Mouse (Mus musculus) hindbrain, embryonic 10.5 days (tissue): ENCODE measurements around the gene Rpl9-ps6. TPM values are rescaled to one million over a fixed set of nuclear protein-coding genes. Genes with fewer than 3 reads are reported as not detected.

Source experiments
- DNase-seq: peaks from one replicate; pipeline ENCODE4 v3.0.0-alpha.2; 2017; ENCODE audit warnings: low spot score
- H3K27ac ChIP-seq: fragments of 300-500 bp; sonication (generic); 2 replicates; pipeline ENCODE4 v1.5.1; 2016; ENCODE audit warnings: mild to moderate bottlenecking, moderate library complexity
- H3K27me3 ChIP-seq: fragments of 300-500 bp; sonication (generic); 2 replicates; pipeline ENCODE4 v1.6.1; 2016; ENCODE audit warnings: mild to moderate bottlenecking; ENCODE audit not compliant: poor library complexity, insufficient read depth, severe bottlenecking
- H3K36me3 ChIP-seq: fragments of 300-500 bp; sonication (generic); 2 replicates; pipeline ENCODE4 v1.6.1; 2016; ENCODE audit warnings: mild to moderate bottlenecking, moderate library complexity
- H3K4me1 ChIP-seq: fragments of 300-500 bp; sonication (generic); replicated peaks from 2 replicates; pipeline ENCODE4 v1.6.1; 2016; ENCODE audit warnings: mild to moderate bottlenecking
- H3K4me3 ChIP-seq: fragments of 300-500 bp; sonication (generic); 2 replicates; pipeline ENCODE4 v1.5.1; 2016; ENCODE audit warnings: mild to moderate bottlenecking, moderate library complexity
- H3K9me3 ChIP-seq: fragments of 300-500 bp; sonication (generic); 2 replicates; pipeline ENCODE4 v1.6.1; 2016; ENCODE audit warnings: mild to moderate bottlenecking, moderate library complexity
- WGBS: fragments of 180-500 bp; shearing (Covaris S2); methylation state at CpG from one replicate; pipeline ENCODE4 v1.1.7; 2016; 5-methylcytosine and 5-hydroxymethylcytosine counted together
- polyA plus RNA-seq: library from polyadenylated mRNA; unstranded; fragments of >200 nt; fragmentation: Nextera tagmentation; extraction: Ambion mirVana; gene quantifications from 2 replicates; pipeline ENCODE4 v1.2.1, GENCODE M21; 2016

Rpl9-ps6 gene
- 54.2 and 59.2 TPM in 2 replicates for polyA plus RNA-seq

DNA sequence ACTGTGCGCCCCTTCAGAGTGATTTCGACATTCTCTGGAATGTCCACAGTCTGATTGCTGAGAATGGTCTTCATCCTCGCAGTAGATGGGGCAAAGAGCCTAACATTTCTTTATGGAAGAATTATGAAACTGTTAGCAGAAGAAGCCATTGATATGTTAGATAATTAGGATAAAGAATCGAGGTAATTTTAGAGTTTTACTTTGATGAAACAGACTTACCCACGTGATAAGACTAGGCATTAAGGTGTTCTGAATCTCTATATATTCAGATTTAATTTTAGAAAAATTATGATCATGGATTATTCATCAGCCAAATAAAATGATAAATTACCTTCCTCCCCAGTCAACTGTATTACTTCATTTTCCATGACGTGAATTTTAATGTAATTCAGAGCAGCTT, at the start of gene Rpl9-ps6:
Gene Rpl9-ps6, minus strand, starts transcription at position 101 of the 400 bp plus-strand sequence.
- 87% methylated on average over 6 of the region's 6 CpGs for WGBS
- H3K27me3 ChIP-seq: no peaks in the 10 kb centered on the region

DNA sequence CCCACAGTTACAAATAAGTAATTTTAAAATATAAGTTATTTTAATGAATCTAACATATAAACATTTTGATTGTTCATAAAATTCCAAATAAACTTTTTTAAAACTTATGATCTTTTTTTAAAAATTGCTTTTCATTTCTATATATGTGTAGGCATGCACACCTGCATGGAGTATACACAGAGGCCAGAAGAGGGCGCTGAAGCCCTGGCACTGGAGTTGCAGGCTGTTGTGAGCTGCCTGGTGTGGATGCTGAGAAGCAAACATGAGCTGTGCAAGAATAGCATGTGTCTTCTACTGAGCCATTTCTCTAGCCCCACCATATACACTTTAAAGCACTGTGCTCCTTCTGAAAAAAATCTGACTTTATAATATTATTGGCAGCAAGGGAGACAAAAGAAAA, 46.1 kb upstream of the Rpl9-ps6 start:
- 44% methylated on average over 1 of the region's 1 CpGs for WGBS
- no peak for DNase-seq
- Histone ChIP-seq H3K9me3 (no peaks in the 10 kb centered on the region), H3K27me3 (no peaks in the 10 kb centered on the region), H3K4me3 (no peak overlapping the region), H3K27ac (no peak overlapping the region), H3K36me3 (peaks cover 94% of the 10 kb centered on the region), H3K4me1 (no peaks in the 10 kb centered on the region)

More for the DNA sequence above, at the start of gene Rpl9-ps6:
- Histone ChIP-seq H3K4me3 (no peak within 1 kb of the TSS), H3K9me3 (no peaks in the 10 kb centered on the region), H3K36me3 (no peaks in the 10 kb centered on the region), H3K27ac (no peak within 1 kb of the TSS), H3K4me1 (no peaks in the 10 kb centered on the region)
- DNase-seq: no peak

DNA sequence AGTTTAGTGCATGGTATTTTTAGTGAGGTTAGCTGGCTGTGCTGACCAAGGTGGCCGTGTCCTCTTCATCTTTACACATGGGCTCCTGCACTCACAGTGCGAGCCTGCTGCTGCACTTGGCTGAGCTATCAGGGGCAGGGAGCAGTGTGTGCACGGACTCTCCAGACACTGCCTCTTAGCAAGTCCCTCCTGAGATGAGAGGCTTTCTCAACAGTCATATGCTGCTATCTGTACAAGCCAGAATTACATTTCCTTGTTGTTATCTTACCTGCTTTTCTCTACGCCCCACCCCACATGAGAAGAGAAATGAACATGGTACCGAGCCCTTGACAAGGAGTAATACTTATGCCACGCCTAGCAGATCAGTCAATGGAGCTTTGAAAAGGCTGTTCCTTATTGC, 44.6 kb upstream of the Rpl9-ps6 start:
- H3K27me3 ChIP-seq: no peaks in the 10 kb centered on the region
- WGBS: 94% methylated on average over 6 of the region's 6 CpGs
- no peaks in the 10 kb centered on the region for H3K9me3 ChIP-seq
- no peak overlapping the region for H3K27ac ChIP-seq
- no peak overlapping the region for H3K4me3 ChIP-seq
- H3K4me1 ChIP-seq: no peaks in the 10 kb centered on the region
- peaks cover 89% of the 10 kb centered on the region for H3K36me3 ChIP-seq
- DNase-seq: no peak

DNA sequence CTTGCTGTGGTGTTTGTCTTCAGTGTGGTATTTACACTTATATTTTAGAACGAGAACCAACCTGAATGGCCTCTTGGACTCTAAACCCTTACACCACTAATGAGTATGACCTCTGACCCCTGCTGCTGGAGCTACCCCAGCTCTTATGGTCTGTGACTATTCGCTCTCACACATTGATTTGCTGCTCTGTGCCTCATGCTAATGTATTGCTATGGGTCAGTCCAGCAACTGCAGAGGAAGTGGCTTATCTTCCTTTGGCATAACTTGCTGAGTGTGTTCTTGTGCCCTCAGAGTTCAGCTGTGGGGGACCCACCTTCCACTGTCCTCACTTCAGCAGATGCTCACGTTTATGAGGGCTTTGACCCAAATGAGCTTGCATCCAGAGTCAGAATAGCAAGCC, 43.9 kb upstream of the Rpl9-ps6 start:
- WGBS: 86% methylated on average over 3 of the region's 3 CpGs
- peaks cover 89% of the 10 kb centered on the region for H3K36me3 ChIP-seq

DNA sequence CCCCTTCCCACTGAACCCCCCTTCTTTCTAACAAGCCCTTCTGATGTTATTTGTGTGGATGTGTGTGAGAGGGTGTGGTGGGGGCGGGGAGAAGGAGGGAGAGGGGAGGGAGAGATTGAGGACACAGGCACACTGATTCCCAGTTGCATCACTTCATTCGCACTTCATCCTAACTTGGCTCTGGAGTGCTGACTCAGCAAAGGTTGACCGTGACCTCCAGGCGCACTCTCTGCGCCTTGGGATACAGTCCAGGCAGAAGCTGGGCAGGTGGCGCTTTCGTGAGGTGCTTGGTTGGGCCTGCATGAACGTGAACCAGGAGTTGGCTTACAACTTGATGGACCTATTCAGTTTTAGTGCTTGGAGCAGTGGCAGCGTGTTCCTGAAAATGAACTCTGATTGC, 41.1 kb upstream of the Rpl9-ps6 start:
- Histone ChIP-seq H3K27ac (no peak overlapping the region), H3K9me3 (no peaks in the 10 kb centered on the region), H3K36me3 (peaks cover 75% of the 10 kb centered on the region), H3K27me3 (no peaks in the 10 kb centered on the region), H3K4me3 (no peak overlapping the region), H3K4me1 (no peaks in the 10 kb centered on the region)
- DNase-seq: no peak
- 89% methylated on average over 9 of the region's 9 CpGs for WGBS

More for the DNA sequence above, 43.9 kb upstream of the Rpl9-ps6 start:
- DNase-seq: no peak
- no peaks in the 10 kb centered on the region for H3K4me1 ChIP-seq
- H3K4me3 ChIP-seq: no peak overlapping the region
- no peaks in the 10 kb centered on the region for H3K27me3 ChIP-seq
- H3K9me3 ChIP-seq: no peaks in the 10 kb centered on the region
- H3K27ac ChIP-seq: no peak overlapping the region

DNA sequence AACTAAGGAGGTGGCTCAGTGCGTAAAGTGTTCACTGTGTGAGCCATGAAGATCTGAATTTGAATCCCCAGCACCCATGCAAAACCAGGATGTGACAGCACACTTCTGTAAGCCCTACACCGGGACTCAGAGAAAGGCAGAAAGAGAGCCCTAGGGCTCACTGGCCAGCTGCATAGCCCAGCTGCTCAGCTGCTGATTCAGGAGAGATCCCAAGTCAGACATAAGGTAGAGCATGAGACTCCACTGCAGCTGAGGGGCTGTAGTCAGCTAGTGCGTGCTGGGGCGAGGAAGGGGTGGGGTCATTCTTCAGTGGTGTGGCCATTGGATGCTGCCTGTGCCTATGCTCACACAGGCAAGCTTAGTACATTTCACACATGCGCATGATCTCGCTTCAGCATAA, 40.7 kb upstream of the Rpl9-ps6 start:
- H3K4me1 ChIP-seq: no peaks in the 10 kb centered on the region
- no peak overlapping the region for H3K27ac ChIP-seq
- WGBS: 94% methylated on average over 6 of the region's 6 CpGs
- peaks cover 71% of the 10 kb centered on the region for H3K36me3 ChIP-seq
- no peak for DNase-seq
- no peak overlapping the region for H3K4me3 ChIP-seq
- H3K9me3 ChIP-seq: no peaks in the 10 kb centered on the region
- H3K27me3 ChIP-seq: no peaks in the 10 kb centered on the region

DNA sequence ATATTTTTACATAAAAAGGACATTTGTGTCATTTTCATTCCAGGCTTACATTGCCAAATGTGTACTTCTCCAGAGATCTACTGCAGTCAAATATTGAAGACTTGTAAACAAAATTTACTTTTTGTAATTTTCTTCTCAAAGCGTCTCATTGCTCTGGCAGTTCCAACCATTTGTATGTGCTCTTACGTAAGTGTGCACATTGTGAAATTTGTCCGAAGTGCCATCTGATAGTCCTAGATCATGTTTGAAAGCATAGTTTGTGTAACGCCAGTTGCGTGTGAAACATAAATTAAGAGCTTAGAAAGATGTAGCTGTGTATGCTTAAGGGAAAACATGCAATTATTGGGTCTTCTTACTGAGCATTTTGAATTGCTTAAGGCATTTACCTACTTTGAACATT, 40.1 kb upstream of the Rpl9-ps6 start:
- Histone ChIP-seq H3K4me3 (no peak overlapping the region), H3K9me3 (no peaks in the 10 kb centered on the region), H3K4me1 (no peaks in the 10 kb centered on the region), H3K36me3 (peaks cover 68% of the 10 kb centered on the region), H3K27me3 (no peaks in the 10 kb centered on the region), H3K27ac (no peak overlapping the region)
- no peak for DNase-seq
- 96% methylated on average over 5 of the region's 5 CpGs for WGBS

DNA sequence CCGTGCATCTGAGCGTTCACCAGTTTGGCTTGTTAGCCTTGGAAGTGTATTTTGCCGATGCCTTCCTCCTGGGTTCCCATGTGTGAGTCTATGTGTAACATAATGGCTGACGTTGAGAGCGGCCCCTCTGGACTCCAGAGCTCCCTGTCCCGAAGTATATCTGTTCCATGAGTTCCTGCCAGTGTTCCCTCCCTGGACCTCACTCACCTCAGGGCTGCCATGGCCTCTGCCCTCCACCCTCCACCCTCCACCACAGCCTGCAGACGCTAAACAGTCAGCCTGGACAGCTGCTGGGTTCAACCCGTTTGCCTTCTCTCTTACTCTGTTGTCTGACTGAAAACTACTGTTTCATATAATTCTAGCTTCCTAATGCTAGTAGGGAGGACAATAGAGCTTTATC, 39.7 kb upstream of the Rpl9-ps6 start:
- WGBS: 88% methylated on average over 8 of the region's 8 CpGs
- DNase-seq: no peak
- peaks cover 68% of the 10 kb centered on the region for H3K36me3 ChIP-seq
- no peak overlapping the region for H3K4me3 ChIP-seq
- H3K27ac ChIP-seq: no peak overlapping the region
- no peaks in the 10 kb centered on the region for H3K4me1 ChIP-seq
- H3K9me3 ChIP-seq: no peaks in the 10 kb centered on the region
- H3K27me3 ChIP-seq: no peaks in the 10 kb centered on the region

DNA sequence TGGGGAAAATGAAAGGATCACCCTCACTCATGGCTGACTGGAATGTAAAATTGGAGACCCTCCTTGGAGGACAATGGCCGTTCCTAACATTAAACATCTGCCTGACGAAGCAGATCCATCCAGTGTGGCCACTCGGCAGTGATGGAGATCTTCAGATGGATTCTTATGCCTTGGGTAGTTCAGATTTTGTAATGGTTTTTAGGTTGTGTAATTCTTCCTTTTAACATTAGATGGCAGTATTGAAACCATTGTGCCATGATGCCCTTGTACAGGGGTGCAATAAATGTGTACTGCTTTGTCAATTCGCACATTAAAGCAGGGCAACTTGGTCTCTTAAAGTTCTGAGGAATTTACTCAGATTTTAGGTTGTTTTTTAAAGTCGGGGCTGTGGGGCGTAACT, 35.0 kb upstream of the Rpl9-ps6 start:
- WGBS: 91% methylated on average over 6 of the region's 6 CpGs
- Histone ChIP-seq H3K27me3 (no peaks in the 10 kb centered on the region), H3K4me1 (no peaks in the 10 kb centered on the region), H3K27ac (no peak overlapping the region), H3K9me3 (no peaks in the 10 kb centered on the region), H3K4me3 (no peak overlapping the region), H3K36me3 (peaks cover 75% of the 10 kb centered on the region)
- DNase-seq: no peak

DNA sequence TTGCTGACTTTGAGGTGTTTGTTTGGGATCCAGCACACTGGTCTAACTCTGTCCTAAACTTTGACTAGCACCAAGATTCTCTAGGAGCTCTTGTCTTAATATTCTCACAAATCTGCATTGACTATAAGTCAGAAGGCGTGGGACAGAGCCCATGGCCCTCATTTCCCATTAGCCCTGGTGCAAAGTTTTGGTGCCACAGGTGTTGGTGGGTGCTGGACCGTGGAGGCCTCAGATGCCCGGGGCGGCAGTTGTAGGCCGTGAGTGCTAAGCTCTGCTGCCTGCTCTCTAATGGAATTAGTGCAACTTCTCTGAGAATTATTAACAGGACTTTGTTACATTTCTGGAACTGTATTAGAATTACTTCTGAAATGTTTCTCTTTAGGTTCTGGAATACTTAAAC, 31.6 kb upstream of the Rpl9-ps6 start:
- Histone ChIP-seq H3K36me3 (peaks cover 82% of the 10 kb centered on the region), H3K27me3 (no peaks in the 10 kb centered on the region), H3K4me1 (no peaks in the 10 kb centered on the region), H3K4me3 (no peak overlapping the region), H3K9me3 (no peaks in the 10 kb centered on the region), H3K27ac (no peak overlapping the region)
- DNase-seq: no peak
- WGBS: 96% methylated on average over 5 of the region's 5 CpGs

DNA sequence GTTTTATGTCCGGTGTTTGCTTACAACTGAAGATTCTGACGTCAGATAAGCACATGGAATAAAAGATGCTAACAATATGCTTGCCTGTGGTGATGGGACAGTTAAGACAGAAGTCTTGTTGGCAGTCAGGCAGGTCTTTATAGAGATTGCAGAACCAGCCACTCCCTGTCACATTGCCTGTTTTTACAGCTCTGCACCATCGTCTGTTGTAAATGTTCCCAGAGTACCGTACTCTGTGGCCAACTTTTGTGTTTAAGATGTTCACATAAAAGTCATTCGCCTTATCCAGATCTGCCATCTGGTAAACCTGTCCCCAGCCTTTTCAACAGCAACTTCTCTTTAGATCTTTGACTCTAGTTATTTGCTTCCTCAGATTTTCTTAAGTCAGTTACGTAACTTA, 31.0 kb upstream of the Rpl9-ps6 start:
- Histone ChIP-seq H3K4me1 (no peaks in the 10 kb centered on the region), H3K27me3 (no peaks in the 10 kb centered on the region), H3K9me3 (no peaks in the 10 kb centered on the region), H3K27ac (no peak overlapping the region), H3K4me3 (no peak overlapping the region), H3K36me3 (peaks cover 88% of the 10 kb centered on the region)
- WGBS: 90% methylated on average over 6 of the region's 6 CpGs
- no peak for DNase-seq

DNA sequence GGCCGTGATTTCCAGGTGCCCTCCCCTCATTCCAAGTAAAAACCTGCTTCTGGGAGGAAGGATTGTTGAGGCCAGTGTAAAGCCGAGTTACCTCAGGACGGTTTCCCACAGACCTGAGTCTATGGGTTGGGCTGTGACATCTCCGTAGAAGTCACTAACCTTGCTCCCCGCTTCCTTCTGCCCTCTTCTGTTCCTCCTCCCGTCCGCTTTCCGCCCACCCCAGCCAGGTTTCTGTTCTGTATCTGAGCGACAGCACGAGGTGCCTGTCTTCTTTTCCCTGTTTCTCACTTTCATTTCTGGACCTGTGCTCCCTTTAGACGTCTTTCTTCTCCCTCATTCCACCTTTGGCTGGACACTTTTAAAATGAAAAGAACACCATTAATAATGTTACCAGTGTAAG, 28.7 kb upstream of the Rpl9-ps6 start:
- WGBS: 91% methylated on average over 11 of the region's 11 CpGs
- Histone ChIP-seq H3K36me3 (peaks cover 83% of the 10 kb centered on the region), H3K4me1 (no peaks in the 10 kb centered on the region), H3K4me3 (no peak overlapping the region), H3K9me3 (no peaks in the 10 kb centered on the region), H3K27ac (no peak overlapping the region), H3K27me3 (no peaks in the 10 kb centered on the region)
- no peak for DNase-seq

DNA sequence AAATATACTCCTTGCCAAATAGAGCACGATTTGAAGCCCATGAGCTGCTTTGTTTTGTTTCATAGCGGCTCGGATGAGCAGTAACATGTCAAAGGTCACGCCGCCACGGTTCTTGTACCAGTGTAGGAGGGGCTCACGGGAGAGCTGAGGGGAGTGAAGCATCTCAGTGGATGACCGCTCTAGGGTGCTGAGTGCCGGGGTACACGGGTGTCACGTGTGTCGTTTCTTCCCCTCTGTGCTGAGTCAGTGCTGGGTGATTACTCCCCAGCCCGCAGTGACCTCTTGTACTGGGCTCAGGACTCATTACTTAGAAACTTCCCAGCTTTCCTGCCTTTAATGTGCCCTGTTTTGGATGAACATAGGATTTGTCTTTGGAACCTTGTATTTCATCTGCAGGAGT, 28.2 kb upstream of the Rpl9-ps6 start:
- H3K9me3 ChIP-seq: no peaks in the 10 kb centered on the region
- no peak for DNase-seq
- WGBS: 88% methylated on average over 13 of the region's 13 CpGs
- no peaks in the 10 kb centered on the region for H3K27me3 ChIP-seq
- H3K4me3 ChIP-seq: no peak overlapping the region
- H3K36me3 ChIP-seq: peaks cover 80% of the 10 kb centered on the region
- no peak overlapping the region for H3K27ac ChIP-seq
- H3K4me1 ChIP-seq: no peaks in the 10 kb centered on the region

DNA sequence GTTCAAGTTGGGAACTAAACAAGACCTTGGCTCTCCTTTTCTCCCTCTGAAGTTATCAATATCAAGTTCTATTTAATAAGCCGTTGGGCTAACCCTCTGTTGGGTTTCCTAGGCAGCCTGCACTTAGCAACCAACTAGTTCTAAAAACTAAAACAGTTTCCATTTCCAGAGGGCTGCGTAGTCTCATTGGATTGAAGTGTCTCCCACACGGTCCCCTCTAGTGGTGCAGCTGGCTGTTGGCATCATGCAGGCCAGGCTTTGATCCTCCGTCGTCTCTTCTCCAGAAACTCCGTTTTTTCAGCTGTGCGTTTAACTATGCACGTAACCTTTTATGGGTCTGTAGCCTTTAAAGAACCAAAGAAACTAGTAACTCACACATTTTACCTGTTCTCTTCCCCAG, 27.1 kb upstream of the Rpl9-ps6 start:
- Histone ChIP-seq H3K27me3 (no peaks in the 10 kb centered on the region), H3K27ac (no peak overlapping the region), H3K9me3 (no peaks in the 10 kb centered on the region), H3K4me1 (no peaks in the 10 kb centered on the region), H3K36me3 (peaks cover 69% of the 10 kb centered on the region), H3K4me3 (no peak overlapping the region)
- no peak for DNase-seq
- WGBS: 90% methylated on average over 8 of the region's 8 CpGs
